Mouse (Mus musculus) heart, embryonic 15.5 days (tissue): ENCODE data around the gene Zfp974. TPM values are rescaled to one million over a fixed set of nuclear protein-coding genes. Genes with fewer than 3 reads are reported as not detected.
"Not testable (repeated sequence)": the region's sequence is repeated elsewhere in the genome, so short reads cannot be mapped to it uniquely, and the experiment has no call there.

ENCODE experiments used
- ATAC-seq: fragments of 200-750 bp; cut with Nextera tagmentation; replicated peaks from 2 replicates; pipeline ENCODE4 v1.8.0; 2017; ENCODE audit warnings: low read depth, moderate TSS enrichment; ENCODE audit not compliant: insufficient number of reproducible peaks, insufficient read depth, low FRiP score
- H3K27ac ChIP-seq: fragments of 300-500 bp; sonication (generic); 2 replicates; pipeline ENCODE4 v1.5.1; 2015; ENCODE audit warnings: mild to moderate bottlenecking, inconsistent platforms
- H3K27me3 ChIP-seq: fragments of 300-500 bp; sonication (generic); 2 replicates; pipeline ENCODE4 v1.6.1; 2015; ENCODE audit warnings: inconsistent platforms
- H3K36me3 ChIP-seq: fragments of 300-500 bp; sonication (generic); 2 replicates; pipeline ENCODE4 v1.6.1; 2015; ENCODE audit warnings: mild to moderate bottlenecking, inconsistent platforms
- H3K4me1 ChIP-seq: fragments of 300-500 bp; sonication (generic); replicated peaks from 2 replicates; pipeline ENCODE4 v1.6.1; 2015; ENCODE audit warnings: inconsistent platforms
- H3K4me2 ChIP-seq: fragments of 300-500 bp; sonication (generic); 2 replicates; pipeline ENCODE4 v1.6.1; 2015; ENCODE audit warnings: inconsistent platforms, mild to moderate bottlenecking, moderate library complexity
- H3K4me3 ChIP-seq: fragments of 300-500 bp; sonication (generic); 2 replicates; pipeline ENCODE4 v1.5.1; 2015; ENCODE audit warnings: mild to moderate bottlenecking, inconsistent platforms
- H3K9ac ChIP-seq: fragments of 300-500 bp; sonication (generic); 2 replicates; pipeline ENCODE4 v1.6.1; 2015; ENCODE audit warnings: mild to moderate bottlenecking, inconsistent platforms
- H3K9me3 ChIP-seq: fragments of 300-500 bp; sonication (generic); replicated peaks from 2 replicates; pipeline ENCODE4 v1.6.1; 2016; ENCODE audit warnings: inconsistent platforms
- WGBS: fragments of 180-500 bp; shearing (Covaris S2); methylation state at CpG from one replicate; pipeline ENCODE4 v1.1.7; 2015; ENCODE audit warnings: mixed read lengths; 5-methylcytosine and 5-hydroxymethylcytosine counted together
- polyA plus RNA-seq: library from polyadenylated mRNA; unstranded; fragments of >200 nt; fragmentation: Nextera tagmentation; extraction: Ambion mirVana; gene quantifications from 2 replicates; pipeline ENCODE4 v1.2.1, GENCODE M21; 2015

The Zfp974 gene
- polyA plus RNA-seq, result 6.8 and 7.1 TPM in 2 replicates

GRCm38 (mm10) chr7:27928818-27929695, at the start of gene Zfp974:
TSS of gene Zfp974 (minus strand) at chr7:27929460.
- ATAC-seq, result peak; percentile 74
- 0 out of 2 replicates have a peak within 1 kb of the TSS, but pooled peaks have one; percentile 31 for H3K27ac ChIP-seq
- H3K4me3 ChIP-seq, result peak within 1 kb of the TSS; percentile 73
- H3K36me3 ChIP-seq, result peaks cover 8% of the 10 kb centered on the region; the same call in 1 of the 2 replicates
- H3K9ac ChIP-seq, result peak within 1 kb of the TSS; percentile 77
- H3K4me2 ChIP-seq, result peak within 1 kb of the TSS; percentile 75
- H3K9me3 ChIP-seq, result no peaks in the 10 kb centered on the region
- 5% methylated on average over 40 of the region's 40 CpGs for WGBS
- no peaks in the 10 kb centered on the region for H3K27me3 ChIP-seq
- peaks cover 17% of the 10 kb centered on the region for H3K4me1 ChIP-seq

- not testable (repeated sequence) for H3K9ac ChIP-seq, H3K36me3 ChIP-seq, H3K9me3 ChIP-seq, H3K4me3 ChIP-seq, H3K27me3 ChIP-seq, H3K4me2 ChIP-seq, ATAC-seq, H3K4me1 ChIP-seq, H3K27ac ChIP-seq
- 88% methylated on average over 13 of the region's 13 CpGs for WGBS
Measured at GRCm38 (mm10) chr7:27949451-27949850, 20.2 kb upstream of the Zfp974 start.

- H3K27ac ChIP-seq, H3K4me2 ChIP-seq, H3K9me3 ChIP-seq, H3K9ac ChIP-seq, H3K4me3 ChIP-seq, H3K4me1 ChIP-seq, H3K27me3 ChIP-seq, ATAC-seq, H3K36me3 ChIP-seq: not testable (repeated sequence)
- 54% methylated on average over 5 of the region's 7 CpGs for WGBS
Measured at GRCm38 (mm10) chr7:27941869-27942268, 12.6 kb upstream of the Zfp974 start.

GRCm38 (mm10) chr7:27933800-27934158, 4.5 kb upstream of the Zfp974 start:
- not testable (repeated sequence) for ATAC-seq, H3K9me3 ChIP-seq, H3K27me3 ChIP-seq, H3K36me3 ChIP-seq, H3K27ac ChIP-seq, H3K4me1 ChIP-seq, H3K9ac ChIP-seq
- 9% methylated on average over 1 of the region's 9 CpGs for WGBS
- H3K4me3 ChIP-seq, result peak overlapping the region; percentile 34
- peak overlapping the region; percentile 64 for H3K4me2 ChIP-seq

GRCm38 (mm10) chr7:27933050-27933799, 4.0 kb upstream of the Zfp974 start:
- no peak for ATAC-seq
- peaks cover 14% of the 10 kb centered on the region for H3K4me1 ChIP-seq
- H3K27ac ChIP-seq, result no peak overlapping the region
- 13% methylated on average over 7 of the region's 7 CpGs for WGBS
- no peaks in the 10 kb centered on the region for H3K9me3 ChIP-seq
- peak overlapping the region; percentile 34 for H3K4me3 ChIP-seq
- H3K27me3 ChIP-seq, result no peaks in the 10 kb centered on the region
- peak overlapping the region; percentile 64 for H3K4me2 ChIP-seq
- peak overlapping the region; percentile 38; the same call in 1 of the 2 replicates for H3K9ac ChIP-seq
- no peaks in the 10 kb centered on the region for H3K36me3 ChIP-seq

- H3K4me3 ChIP-seq, H3K9ac ChIP-seq, H3K4me2 ChIP-seq, H3K36me3 ChIP-seq, H3K27me3 ChIP-seq, H3K9me3 ChIP-seq, ATAC-seq, H3K27ac ChIP-seq: not testable (repeated sequence)
- 40% methylated on average over 4 of the region's 4 CpGs for WGBS
- peaks cover 12% of the 10 kb centered on the region for H3K4me1 ChIP-seq
Measured at GRCm38 (mm10) chr7:27927041-27927440, 2.2 kb downstream of the Zfp974 start.

- not testable (repeated sequence) for ATAC-seq, H3K4me1 ChIP-seq, H3K27ac ChIP-seq, H3K27me3 ChIP-seq, H3K9me3 ChIP-seq, H3K4me2 ChIP-seq, H3K9ac ChIP-seq, H3K4me3 ChIP-seq
- WGBS, result 89% methylated on average over 4 of the region's 4 CpGs
- H3K36me3 ChIP-seq, result peaks cover 38% of the 10 kb centered on the region
Measured at GRCm38 (mm10) chr7:27910952-27911351, 18.3 kb downstream of the Zfp974 start.

- H3K4me1 ChIP-seq, result no peaks in the 10 kb centered on the region
- H3K9me3 ChIP-seq, result no peaks in the 10 kb centered on the region
- 66% methylated on average over 11 of the region's 11 CpGs for WGBS
- peaks cover 9% of the 10 kb centered on the region for H3K36me3 ChIP-seq
- H3K4me2 ChIP-seq, result no peak overlapping the region
- H3K27ac ChIP-seq, result no peak overlapping the region
- no peak overlapping the region for H3K4me3 ChIP-seq
- ATAC-seq, result no peak
- no peaks in the 10 kb centered on the region for H3K27me3 ChIP-seq
- no peak overlapping the region for H3K9ac ChIP-seq
Measured at GRCm38 (mm10) chr7:27905061-27905848, 24.0 kb downstream of the Zfp974 start.

GRCm38 (mm10) chr7:27900601-27901000, 28.7 kb downstream of the Zfp974 start:
- Histone ChIP-seq H3K27ac (no peak overlapping the region), H3K27me3 (no peaks in the 10 kb centered on the region), H3K9ac (no peak overlapping the region), H3K4me3 (no peak overlapping the region), H3K36me3 (no peaks in the 10 kb centered on the region), H3K4me1 (no peaks in the 10 kb centered on the region), H3K9me3 (no peaks in the 10 kb centered on the region), H3K4me2 (no peak overlapping the region)
- no peak for ATAC-seq
- WGBS, result 86% methylated on average over 4 of the region's 4 CpGs

- no peak overlapping the region for H3K4me2 ChIP-seq
- H3K4me1 ChIP-seq, result 0 out of 2 replicates have a peak, but pooled peaks cover 3% of the 10 kb centered on the region
- peak overlapping the region; percentile 20; the same call in 1 of the 2 replicates for H3K27ac ChIP-seq
- peaks cover 56% of the 10 kb centered on the region for H3K36me3 ChIP-seq
- WGBS, result 72% methylated on average over 4 of the region's 4 CpGs
- no peaks in the 10 kb centered on the region; the same call in 1 of the 2 replicates for H3K9me3 ChIP-seq
- H3K9ac ChIP-seq, result no peak overlapping the region
- no peak overlapping the region for H3K4me3 ChIP-seq
- no peaks in the 10 kb centered on the region for H3K27me3 ChIP-seq
- no peak; the same call in 1 of the 2 replicates for ATAC-seq
Measured at GRCm38 (mm10) chr7:27881721-27882120, 47.5 kb downstream of the Zfp974 start.

GRCm38 (mm10) chr7:27862578-27862977, 66.7 kb downstream of the Zfp974 start:
- not testable (repeated sequence) for H3K9me3 ChIP-seq, ATAC-seq, H3K4me2 ChIP-seq, H3K9ac ChIP-seq, H3K27me3 ChIP-seq, H3K27ac ChIP-seq, H3K4me3 ChIP-seq
- WGBS, result 71% methylated on average over 5 of the region's 5 CpGs
- Histone ChIP-seq H3K4me1 (peaks cover 16% of the 10 kb centered on the region), H3K36me3 (peaks cover 34% of the 10 kb centered on the region)
